8 mouse cellular contexts compared by ENCODE assay signal in genomic region chr11:117135457-117136290, GRCm38 (mm10). TPM values are rescaled to one million over a fixed set of nuclear protein-coding genes. Genes with fewer than 3 reads are reported as not detected.
A peak's percentile ranks its signal among the peaks of the same experiment; 100 is the strongest.
DNase-seq lines count a peak whose midpoint lies in the region; ATAC-seq and TF ChIP-seq lines count a peak whose summit lies in the region.

No protein-coding gene starts in this region.

- H3K27me3 ChIP-seq in kidney, adult 2 months (replicated peaks; ENCODE audit: control insufficient read depth, insufficient read depth, low read length), result no peaks in the 10 kb centered on the region
- H3K27me3 ChIP-seq in heart, embryonic 13.5 days (replicated peaks), result no peaks in the 10 kb centered on the region
- no peaks in the 10 kb centered on the region for H3K27me3 ChIP-seq in midbrain, embryonic 11.5 days (ENCODE audit: control insufficient read depth, insufficient read depth, low read length)

- peak overlapping the region; percentile 65 for H3K9ac ChIP-seq in heart, embryonic 13.5 days
- H3K9ac ChIP-seq in midbrain, embryonic 11.5 days (ENCODE audit: low read length), result 0 out of 2 replicates have a peak overlapping the region, but pooled peaks have one; percentile 33

- no peak for DNase-seq in kidney, adult 2 months
- DNase-seq in kidney, adult 9 months, result no peak
- no peak for DNase-seq in midbrain, embryonic 11.5 days (ENCODE audit: low spot score, missing footprints)
- no peak for DNase-seq in MN1 (ENCODE audit: low spot score)
- no peak for DNase-seq in layer of hippocampus, adult 11-12 months (ENCODE audit: low spot score)
- no peak for DNase-seq in adipocyte (ENCODE audit: low spot score)

- 0 out of 2 replicates have a peak, but pooled peaks have one; percentile 16 for TF ChIP-seq CTCF in kidney, adult 2 months (conservative IDR thresholded peaks at IDR 0.05; ENCODE audit: insufficient read depth, insufficient read length, low read depth, low read length)

- H3K4me1 ChIP-seq in kidney, adult 2 months (ENCODE audit: control insufficient read depth, insufficient read depth, low read length), result peaks cover 13% of the 10 kb centered on the region
- peaks cover 37% of the 10 kb centered on the region for H3K4me1 ChIP-seq in brown adipose tissue, adult 24 weeks (ENCODE audit: control insufficient read depth, insufficient read depth, insufficient read length, low read length)
- H3K4me1 ChIP-seq in heart, embryonic 13.5 days, result peaks cover 69% of the 10 kb centered on the region
- peaks cover 16% of the 10 kb centered on the region for H3K4me1 ChIP-seq in midbrain, embryonic 11.5 days (ENCODE audit: control insufficient read depth, insufficient read depth, low read length)

- H3K27ac ChIP-seq in kidney, adult 2 months (ENCODE audit: insufficient read depth, low read depth, low read length), result no peak overlapping the region
- H3K27ac ChIP-seq in brown adipose tissue, adult 24 weeks (replicated peaks; ENCODE audit: low read depth, low read length), result peak overlapping the region; percentile 59
- peak overlapping the region; percentile 81 for H3K27ac ChIP-seq in heart, embryonic 13.5 days (replicated peaks)
- H3K27ac ChIP-seq in midbrain, embryonic 11.5 days (ENCODE audit: low read depth, low read length), result no peak overlapping the region

- H3K9me3 ChIP-seq in heart, embryonic 13.5 days, result no peaks in the 10 kb centered on the region
- H3K9me3 ChIP-seq in midbrain, embryonic 11.5 days (ENCODE audit: control insufficient read depth, low read length), result no peaks in the 10 kb centered on the region

- TF ChIP-seq POLR2A in kidney, adult 2 months (IDR thresholded peaks at IDR 0.05; ENCODE audit: low read depth, low read length), result no peak

- peak overlapping the region; percentile 32 for H3K4me2 ChIP-seq in heart, embryonic 13.5 days
- no peak overlapping the region for H3K4me2 ChIP-seq in midbrain, embryonic 11.5 days

- no peaks in the 10 kb centered on the region for H3K36me3 ChIP-seq in kidney, adult 2 months (ENCODE audit: control insufficient read depth, insufficient read depth, low read length)
- peaks cover 21% of the 10 kb centered on the region; the same call in 1 of the 2 replicates for H3K36me3 ChIP-seq in heart, embryonic 13.5 days
- no peaks in the 10 kb centered on the region for H3K36me3 ChIP-seq in midbrain, embryonic 11.5 days (ENCODE audit: control insufficient read depth, insufficient read depth, low read length)

- no peak for ATAC-seq in heart, embryonic 13.5 days (ENCODE audit: extremely low read depth, insufficient number of reproducible peaks, low FRiP score, low TSS enrichment)
- ATAC-seq in midbrain, embryonic 11.5 days (ENCODE audit: low FRiP score), result no peak

- WGBS in kidney, adult 2 months, result 26% methylated on average over 17 of the region's 17 CpGs
- 37% methylated on average over 17 of the region's 17 CpGs for WGBS in heart, embryonic 13.5 days
- WGBS in midbrain, embryonic 11.5 days, result 41% methylated on average over 17 of the region's 17 CpGs

- H3K4me3 ChIP-seq in kidney, adult 2 months (ENCODE audit: insufficient read depth, low read depth, low read length), result no peak overlapping the region
- 0 out of 2 replicates have a peak overlapping the region, but pooled peaks have one; percentile 5 for H3K4me3 ChIP-seq in brown adipose tissue, adult 24 weeks (ENCODE audit: insufficient read depth, low read depth, low read length)
- H3K4me3 ChIP-seq in heart, embryonic 13.5 days, result no peak overlapping the region
- no peak overlapping the region for H3K4me3 ChIP-seq in midbrain, embryonic 11.5 days (ENCODE audit: low read depth, low read length)

RNA-seq across cellular contexts. Expression of gene Sec14l1, which starts 20.7 kb away (rescaled TPM):
- 49.1 and 52.2 TPM in 2 replicates for polyA plus RNA-seq in kidney, adult 2 months (2012; rRNA removed)
- polyA plus RNA-seq in brown adipose tissue, adult 24 weeks (2012; ENCODE audit: insufficient read depth, insufficient read length, missing spikeins), result 35.4 and 37.4 TPM in 2 replicates
- 44.5 and 45.3 TPM in 2 replicates for polyA plus RNA-seq in heart, embryonic 13.5 days (2015; fragmentation: Nextera tagmentation; extraction: Ambion mirVana)
- 32.4 and 36.7 TPM in 2 replicates for polyA plus RNA-seq in midbrain, embryonic 11.5 days (2014; fragmentation: Nextera tagmentation; extraction: Ambion mirVana)

Comparison
In these comparisons a context has a peak if more than half of its experiments do, and no peak if none do; other contexts are left out.
1. H3K27ac ChIP-seq: peak in brown adipose tissue, adult 24 weeks (single experiment) and heart, embryonic 13.5 days (single experiment); none in kidney, adult 2 months (single experiment) and midbrain, embryonic 11.5 days (single experiment).